Mouse (Mus musculus) heart, adult 18-20 months (tissue): Measurements from ENCODE around the gene Cep295nl. TPM values are rescaled to one million over a fixed set of nuclear protein-coding genes. Genes with fewer than 3 reads are reported as not detected.
"Not testable (repeated sequence)": the region's sequence is repeated elsewhere in the genome, so short reads cannot be mapped to it uniquely, and the experiment has no call there.

ENCODE experiments used
- DNase-seq, 2 experiments: peaks; one replicate each; pipeline ENCODE4 v3.0.0; 2021 to 2022; ENCODE audit warnings: mixed read lengths in 1 of 2
- total RNA-seq, 2 experiments: library from RNA; stranded (reverse); gene quantifications; 2 replicates each; pipeline ENCODE4 v1.2.3; 2021

The Cep295nl gene
- total RNA-seq, 2 experiments from 2014 or later: 0.39 to 0.42 TPM

GRCm38 (mm10) chr11:118321971-118322370, 20.3 kb downstream of the Cep295nl start:
- DNase-seq: no peak

GRCm38 (mm10) chr11:118321500-118321899, 20.8 kb downstream of the Cep295nl start:
- DNase-seq: no peak

- DNase-seq: peak in 1 of 2 experiments; percentile 63
These were observed 23.6 kb downstream of the Cep295nl start for GRCm38 (mm10) chr11:118318678-118319077.

GRCm38 (mm10) chr11:118317129-118317528, 25.2 kb downstream of the Cep295nl start:
- peak; percentile 55 to 80 for DNase-seq

DNA sequence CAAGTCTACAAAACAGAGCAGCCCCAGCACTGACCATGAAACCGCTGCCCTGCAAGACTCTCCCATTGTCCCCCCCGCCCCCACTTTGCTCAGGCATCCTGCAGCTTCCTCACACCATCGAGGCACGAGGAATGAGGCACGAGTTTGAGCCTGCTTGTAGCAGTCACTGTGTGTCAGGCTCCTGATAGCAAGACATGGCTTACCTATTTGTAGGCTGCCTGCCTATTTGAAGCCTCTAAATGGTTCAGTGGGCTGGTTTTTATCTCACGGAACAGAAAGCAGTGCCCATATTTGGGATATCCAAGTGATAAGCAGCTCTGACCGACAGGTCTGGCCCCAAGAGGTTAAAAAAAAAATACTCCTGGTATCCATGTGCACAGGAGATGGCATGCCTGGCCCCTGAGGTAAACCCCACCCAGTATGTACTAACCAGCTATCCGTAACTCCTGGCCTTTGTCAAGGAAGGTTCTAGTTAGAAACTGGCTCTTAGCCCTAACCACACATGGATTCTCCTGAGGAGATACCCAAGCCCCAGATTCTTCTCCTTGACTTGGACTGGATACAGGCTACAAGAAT, 26.0 kb downstream of the Cep295nl start:
- DNase-seq: no peak

GRCm38 (mm10) chr11:118312132-118312723, 30.1 kb downstream of the Cep295nl start:
- no peak for DNase-seq

GRCm38 (mm10) chr11:118307962-118308361, 34.3 kb downstream of the Cep295nl start:
- not testable (repeated sequence) for DNase-seq

DNA sequence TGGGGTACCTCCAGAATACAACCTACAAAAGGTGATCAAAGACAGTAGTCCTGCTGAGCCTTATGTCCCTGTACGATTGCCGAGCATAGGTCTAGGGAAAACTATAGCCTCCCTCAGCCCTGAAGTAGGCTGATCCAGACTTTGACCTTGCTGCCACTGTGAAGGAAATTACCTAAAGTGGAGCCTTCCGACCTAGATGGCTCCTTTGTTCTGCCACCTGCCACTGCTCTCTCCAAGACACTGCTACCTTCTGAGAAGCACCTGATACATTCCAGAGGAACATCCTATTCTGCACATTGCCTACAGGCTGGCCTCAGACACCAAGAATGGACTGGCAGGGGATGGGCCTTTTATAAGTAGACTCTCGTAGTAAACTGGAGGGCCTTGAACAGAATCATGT, 38.3 kb downstream of the Cep295nl start:
- DNase-seq: not testable (repeated sequence)

GRCm38 (mm10) chr11:118298810-118299209, 43.5 kb downstream of the Cep295nl start:
- DNase-seq: no peak

DNA sequence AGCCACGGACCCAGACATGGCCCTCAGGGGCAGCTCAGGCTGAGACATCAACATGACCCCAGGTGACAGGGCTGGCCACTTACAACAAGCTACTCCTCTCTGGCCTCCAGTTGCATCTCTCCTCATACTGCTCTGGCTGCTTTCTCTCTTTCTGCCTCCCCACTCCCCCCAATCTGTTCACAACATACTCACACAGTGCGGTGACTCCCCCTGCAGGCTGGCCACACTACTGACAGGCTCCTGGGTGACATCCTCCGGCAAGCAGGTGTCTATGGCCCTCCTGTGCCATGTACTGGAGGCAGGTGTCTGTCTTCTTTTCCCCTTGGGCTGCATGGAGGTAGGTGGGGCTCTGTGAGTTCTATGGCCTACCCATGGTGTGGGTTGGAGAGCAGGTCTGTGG, 44.3 kb downstream of the Cep295nl start:
- DNase-seq: no peak

DNA sequence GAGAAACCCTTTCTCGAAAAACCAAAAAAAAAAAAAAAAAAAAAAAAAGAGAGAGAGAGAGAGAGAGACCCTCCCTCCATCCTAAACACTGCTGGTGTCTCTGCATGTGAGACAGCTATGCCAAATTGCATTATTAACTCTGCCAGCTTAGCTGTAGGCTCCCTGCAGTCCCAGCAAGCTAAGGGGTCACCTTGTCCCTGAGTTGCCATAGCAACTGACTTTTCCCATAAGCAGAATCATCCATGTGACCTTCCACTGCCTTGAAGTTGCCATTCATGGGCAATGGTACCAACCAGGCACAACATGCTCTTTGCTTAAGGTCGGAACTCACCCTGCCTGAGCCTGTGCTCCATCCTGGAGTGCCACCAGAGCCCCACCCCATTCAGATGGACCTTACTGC, 47.3 kb downstream of the Cep295nl start:
- no peak for DNase-seq

DNA sequence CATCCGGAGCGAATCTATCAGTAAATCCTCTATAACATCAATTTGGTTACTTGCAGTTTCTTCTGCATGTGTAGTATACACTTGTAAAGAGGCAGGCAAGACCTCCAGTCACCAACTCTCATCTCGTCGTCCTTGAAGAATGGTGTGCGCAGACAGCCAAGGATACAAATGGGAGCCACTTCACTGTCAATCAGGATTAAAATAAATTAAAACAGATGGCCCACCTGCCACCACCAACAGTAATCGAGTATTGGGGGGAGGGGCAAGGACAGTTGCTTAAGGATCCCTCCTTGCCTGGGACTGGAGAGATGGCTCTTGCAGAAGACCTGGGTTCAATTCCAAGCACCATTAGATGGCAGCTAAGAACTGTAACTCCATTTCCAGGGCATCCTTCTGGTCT, 49.6 kb downstream of the Cep295nl start:
- no peak for DNase-seq

DNA sequence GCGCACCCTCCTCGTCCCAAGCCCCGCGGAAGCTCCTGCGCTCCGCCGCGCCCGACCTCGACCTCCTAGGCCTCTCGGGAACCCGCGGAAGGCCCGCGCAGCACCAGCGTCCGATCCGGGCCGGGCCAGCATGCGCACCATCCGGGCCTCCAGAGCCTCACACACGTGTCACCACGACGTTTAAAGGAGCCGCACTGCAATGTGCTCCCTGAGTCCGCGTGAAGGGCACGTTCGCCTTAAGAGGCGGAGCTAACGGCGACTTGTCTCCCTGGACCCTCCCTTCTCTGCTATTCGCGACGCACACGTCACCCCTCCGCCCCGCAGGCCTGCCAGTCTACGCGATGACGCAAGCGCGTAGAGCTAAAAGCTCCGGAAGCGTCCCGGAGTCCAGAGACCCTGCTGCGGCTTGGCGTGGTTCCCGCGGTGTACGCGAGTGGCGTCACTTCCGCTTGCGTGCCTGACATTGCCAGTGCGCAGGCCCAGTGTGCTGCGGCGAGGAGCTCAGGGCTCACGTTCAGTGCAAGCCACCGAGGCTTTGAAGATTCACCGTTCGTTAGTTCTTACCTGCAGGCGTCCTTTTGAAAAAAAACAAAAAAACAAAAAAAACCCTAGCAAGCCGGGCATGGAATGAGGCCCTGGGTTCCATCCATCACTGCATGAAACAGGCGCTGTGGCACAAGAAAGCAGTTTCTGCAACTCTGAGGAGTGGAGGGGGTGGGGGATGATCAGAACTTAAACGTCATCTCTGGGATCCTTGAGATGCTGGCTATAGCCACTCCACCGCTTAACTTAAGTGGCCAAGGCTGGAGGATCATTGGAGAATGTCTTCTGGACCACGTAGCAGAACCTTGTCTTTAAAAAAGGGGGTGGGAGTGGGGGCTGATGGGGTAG, 52.1 kb downstream of the Cep295nl start, which contains the start of gene Usp36:
Usp36 (minus strand) TSS at position 246 of the 891 bp plus-strand sequence.
- peak; percentile 99 to 100 for DNase-seq

GRCm38 (mm10) chr11:118289562-118289961, 52.7 kb downstream of the Cep295nl start:
- no peak for DNase-seq

GRCm38 (mm10) chr11:118289037-118289511, 53.2 kb downstream of the Cep295nl start:
- peak in 1 of 2 experiments; percentile 21 for DNase-seq

GRCm38 (mm10) chr11:118287573-118287972, 54.7 kb downstream of the Cep295nl start:
- no peak for DNase-seq

GRCm38 (mm10) chr11:118286434-118286833, 55.9 kb downstream of the Cep295nl start:
- DNase-seq: no peak

DNA sequence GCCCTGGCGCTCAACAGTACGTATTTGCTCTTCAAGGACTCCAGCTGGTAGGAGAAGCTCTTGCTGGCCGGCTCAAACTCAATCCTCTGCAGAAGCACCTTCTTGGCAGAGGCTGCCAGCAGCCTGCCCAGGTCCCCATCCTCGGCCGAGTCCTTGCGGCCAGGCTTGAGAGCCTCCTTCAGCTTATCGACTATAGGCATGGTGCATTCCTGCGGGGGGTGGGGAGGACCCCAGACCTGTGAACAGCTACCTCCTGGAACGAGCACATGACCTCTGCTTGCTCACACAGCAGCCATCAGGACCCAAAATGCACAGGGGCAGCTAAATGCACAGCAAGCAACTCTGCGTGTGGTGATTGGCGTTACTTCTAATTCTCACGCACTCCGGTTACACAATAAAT, 56.5 kb downstream of the Cep295nl start:
- DNase-seq: no peak
